Mouse (Mus musculus): ENCODE data around the gene Colq. TPM values are rescaled to one million over a fixed set of nuclear protein-coding genes. Genes with fewer than 3 reads are reported as not detected.

Colq gene
- total RNA-seq, 1 experiment from 2014 or later: not detected

- ATAC-seq (replicated peaks in 1 of 2; ENCODE audit: insufficient read depth in 1 of 2, low FRiP score in 2 of 2, low TSS enrichment in 1 of 2, low read depth in 1 of 2, poor library complexity in 2 of 2, severe bottlenecking in 2 of 2): no peak
Measured at GRCm38 (mm10) chr14:31583082-31583481, 8.1 kb downstream of the Colq start.

- ATAC-seq (replicated peaks in 1 of 2; ENCODE audit: insufficient read depth in 1 of 2, low FRiP score in 2 of 2, low TSS enrichment in 1 of 2, low read depth in 1 of 2, poor library complexity in 2 of 2, severe bottlenecking in 2 of 2): no peak
Measured at GRCm38 (mm10) chr14:31577966-31578735, 13.0 kb downstream of the Colq start.

- ATAC-seq (replicated peaks in 1 of 2; ENCODE audit: insufficient read depth in 1 of 2, low FRiP score in 2 of 2, low TSS enrichment in 1 of 2, low read depth in 1 of 2, poor library complexity in 2 of 2, severe bottlenecking in 2 of 2): 0 out of 4 replicates have a peak, but pooled peaks of 1 of the 2 experiments have one; percentile 41
Measured at GRCm38 (mm10) chr14:31576846-31577697, 14.1 kb downstream of the Colq start.

- ATAC-seq (replicated peaks in 1 of 2; ENCODE audit: insufficient read depth in 1 of 2, low FRiP score in 2 of 2, low TSS enrichment in 1 of 2, low read depth in 1 of 2, poor library complexity in 2 of 2, severe bottlenecking in 2 of 2): no peak
Measured at GRCm38 (mm10) chr14:31575866-31576265, 15.3 kb downstream of the Colq start.

- ATAC-seq (replicated peaks in 1 of 2; ENCODE audit: insufficient read depth in 1 of 2, low FRiP score in 2 of 2, low TSS enrichment in 1 of 2, low read depth in 1 of 2, poor library complexity in 2 of 2, severe bottlenecking in 2 of 2): no peak
Measured at GRCm38 (mm10) chr14:31574903-31575665, 16.1 kb downstream of the Colq start.

- ATAC-seq (replicated peaks in 1 of 2; ENCODE audit: insufficient read depth in 1 of 2, low FRiP score in 2 of 2, low TSS enrichment in 1 of 2, low read depth in 1 of 2, poor library complexity in 2 of 2, severe bottlenecking in 2 of 2): no peak
Measured at GRCm38 (mm10) chr14:31572561-31573175, 18.5 kb downstream of the Colq start.

- no peak for ATAC-seq (replicated peaks in 1 of 2; ENCODE audit: insufficient read depth in 1 of 2, low FRiP score in 2 of 2, low TSS enrichment in 1 of 2, low read depth in 1 of 2, poor library complexity in 2 of 2, severe bottlenecking in 2 of 2)
Measured at GRCm38 (mm10) chr14:31571419-31571818, 19.7 kb downstream of the Colq start.

- ATAC-seq (replicated peaks in 1 of 2; ENCODE audit: insufficient read depth in 1 of 2, low FRiP score in 2 of 2, low TSS enrichment in 1 of 2, low read depth in 1 of 2, poor library complexity in 2 of 2, severe bottlenecking in 2 of 2): no peak
Measured at GRCm38 (mm10) chr14:31570131-31570951, 20.8 kb downstream of the Colq start.

GRCm38 (mm10) chr14:31569151-31569631 lies 22.0 kb downstream of the Colq start:
- peak; percentile 70 to 88 for ATAC-seq (replicated peaks in 1 of 2; ENCODE audit: insufficient read depth in 1 of 2, low FRiP score in 2 of 2, low TSS enrichment in 1 of 2, low read depth in 1 of 2, poor library complexity in 2 of 2, severe bottlenecking in 2 of 2)

- no peak for ATAC-seq (replicated peaks in 1 of 2; ENCODE audit: insufficient read depth in 1 of 2, low FRiP score in 2 of 2, low TSS enrichment in 1 of 2, low read depth in 1 of 2, poor library complexity in 2 of 2, severe bottlenecking in 2 of 2)
Measured at GRCm38 (mm10) chr14:31565478-31566212, 25.5 kb downstream of the Colq start.

- no peak for ATAC-seq (replicated peaks in 1 of 2; ENCODE audit: insufficient read depth in 1 of 2, low FRiP score in 2 of 2, low TSS enrichment in 1 of 2, low read depth in 1 of 2, poor library complexity in 2 of 2, severe bottlenecking in 2 of 2)
Measured at GRCm38 (mm10) chr14:31564452-31565179, 26.5 kb downstream of the Colq start.

- peak; percentile 42 to 74 for ATAC-seq (replicated peaks in 1 of 2; ENCODE audit: insufficient read depth in 1 of 2, low FRiP score in 2 of 2, low TSS enrichment in 1 of 2, low read depth in 1 of 2, poor library complexity in 2 of 2, severe bottlenecking in 2 of 2)
Measured at GRCm38 (mm10) chr14:31560886-31561285, 30.3 kb downstream of the Colq start.

GRCm38 (mm10) chr14:31559216-31559615 lies 31.9 kb downstream of the Colq start:
- ATAC-seq (replicated peaks in 1 of 2; ENCODE audit: insufficient read depth in 1 of 2, low FRiP score in 2 of 2, low TSS enrichment in 1 of 2, low read depth in 1 of 2, poor library complexity in 2 of 2, severe bottlenecking in 2 of 2): no peak

GRCm38 (mm10) chr14:31557784-31558183 lies 33.4 kb downstream of the Colq start:
- no peak for ATAC-seq (replicated peaks in 1 of 2; ENCODE audit: insufficient read depth in 1 of 2, low FRiP score in 2 of 2, low TSS enrichment in 1 of 2, low read depth in 1 of 2, poor library complexity in 2 of 2, severe bottlenecking in 2 of 2)

- ATAC-seq (replicated peaks in 1 of 2; ENCODE audit: insufficient read depth in 1 of 2, low FRiP score in 2 of 2, low TSS enrichment in 1 of 2, low read depth in 1 of 2, poor library complexity in 2 of 2, severe bottlenecking in 2 of 2): no peak
Measured at GRCm38 (mm10) chr14:31557273-31557672, 33.9 kb downstream of the Colq start.

All from hematopoietic stem cell, adult 5-6 weeks (primary cell).